Mouse (Mus musculus) embryonic fibroblast, embryonic 13.5 days (primary cell): Measurements from ENCODE around the gene Pls3.

Source experiments
- CTCF ChIP-seq: IDR thresholded peaks from 2 replicates; pipeline ENCODE4 v1.5.1; 2011; ENCODE audit warnings: mild to moderate bottlenecking, control low read depth, low read length, moderate library complexity, borderline replicate concordance; ENCODE audit not compliant: insufficient read depth
- POLR2A ChIP-seq: IDR thresholded peaks from 2 replicates; pipeline ENCODE4 v1.6.1; 2011; ENCODE audit warnings: low read depth, mild to moderate bottlenecking, control low read depth, low read length, moderate library complexity

DNA sequence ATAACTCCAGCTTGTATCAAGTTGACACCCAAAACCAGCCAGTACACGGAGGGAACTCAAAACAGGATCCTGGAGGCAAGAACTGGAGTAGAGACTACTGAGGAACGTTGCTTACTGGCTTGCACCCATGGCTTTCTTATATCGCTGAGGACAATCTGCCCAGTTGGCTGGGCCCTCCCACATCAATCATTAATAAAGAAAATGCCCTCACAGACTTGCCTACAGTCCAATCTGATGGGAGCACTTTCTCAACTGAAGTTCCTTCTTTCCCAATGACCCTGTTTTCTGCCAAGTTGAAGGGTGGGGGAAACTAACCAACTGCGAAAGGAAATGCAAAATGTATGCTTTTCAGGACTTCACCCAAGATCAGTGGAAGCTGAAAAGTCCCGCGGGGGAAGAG, 20.7 kb upstream of the Pls3 start:
- TF ChIP-seq POLR2A (no peak), CTCF (no peak)
